Mouse (Mus musculus) heart, embryonic 15.5 days (tissue): ENCODE results near the gene Galnt18. TPM values are rescaled to one million over a fixed set of nuclear protein-coding genes. Genes with fewer than 3 reads are reported as not detected.

Experiments used
- ATAC-seq: fragments of 200-750 bp; cut with Nextera tagmentation; replicated peaks from 2 replicates; pipeline ENCODE4 v1.8.0; 2017; ENCODE audit warnings: low read depth, moderate TSS enrichment; ENCODE audit not compliant: insufficient number of reproducible peaks, insufficient read depth, low FRiP score
- H3K27ac ChIP-seq: fragments of 300-500 bp; sonication (generic); 2 replicates; pipeline ENCODE4 v1.5.1; 2015; ENCODE audit warnings: mild to moderate bottlenecking, inconsistent platforms
- H3K27me3 ChIP-seq: fragments of 300-500 bp; sonication (generic); 2 replicates; pipeline ENCODE4 v1.6.1; 2015; ENCODE audit warnings: inconsistent platforms
- H3K36me3 ChIP-seq: fragments of 300-500 bp; sonication (generic); 2 replicates; pipeline ENCODE4 v1.6.1; 2015; ENCODE audit warnings: mild to moderate bottlenecking, inconsistent platforms
- H3K4me1 ChIP-seq: fragments of 300-500 bp; sonication (generic); replicated peaks from 2 replicates; pipeline ENCODE4 v1.6.1; 2015; ENCODE audit warnings: inconsistent platforms
- H3K4me2 ChIP-seq: fragments of 300-500 bp; sonication (generic); 2 replicates; pipeline ENCODE4 v1.6.1; 2015; ENCODE audit warnings: inconsistent platforms, mild to moderate bottlenecking, moderate library complexity
- H3K4me3 ChIP-seq: fragments of 300-500 bp; sonication (generic); 2 replicates; pipeline ENCODE4 v1.5.1; 2015; ENCODE audit warnings: mild to moderate bottlenecking, inconsistent platforms
- H3K9ac ChIP-seq: fragments of 300-500 bp; sonication (generic); 2 replicates; pipeline ENCODE4 v1.6.1; 2015; ENCODE audit warnings: mild to moderate bottlenecking, inconsistent platforms
- H3K9me3 ChIP-seq: fragments of 300-500 bp; sonication (generic); replicated peaks from 2 replicates; pipeline ENCODE4 v1.6.1; 2016; ENCODE audit warnings: inconsistent platforms
- WGBS: fragments of 180-500 bp; shearing (Covaris S2); methylation state at CpG from one replicate; pipeline ENCODE4 v1.1.7; 2015; ENCODE audit warnings: mixed read lengths; 5-methylcytosine and 5-hydroxymethylcytosine counted together
- polyA plus RNA-seq: library from polyadenylated mRNA; unstranded; fragments of >200 nt; fragmentation: Nextera tagmentation; extraction: Ambion mirVana; gene quantifications from 2 replicates; pipeline ENCODE4 v1.2.1, GENCODE M21; 2015

The Galnt18 gene
- polyA plus RNA-seq, 1 experiment from 2014 or later, result 16.0 TPM

DNA sequence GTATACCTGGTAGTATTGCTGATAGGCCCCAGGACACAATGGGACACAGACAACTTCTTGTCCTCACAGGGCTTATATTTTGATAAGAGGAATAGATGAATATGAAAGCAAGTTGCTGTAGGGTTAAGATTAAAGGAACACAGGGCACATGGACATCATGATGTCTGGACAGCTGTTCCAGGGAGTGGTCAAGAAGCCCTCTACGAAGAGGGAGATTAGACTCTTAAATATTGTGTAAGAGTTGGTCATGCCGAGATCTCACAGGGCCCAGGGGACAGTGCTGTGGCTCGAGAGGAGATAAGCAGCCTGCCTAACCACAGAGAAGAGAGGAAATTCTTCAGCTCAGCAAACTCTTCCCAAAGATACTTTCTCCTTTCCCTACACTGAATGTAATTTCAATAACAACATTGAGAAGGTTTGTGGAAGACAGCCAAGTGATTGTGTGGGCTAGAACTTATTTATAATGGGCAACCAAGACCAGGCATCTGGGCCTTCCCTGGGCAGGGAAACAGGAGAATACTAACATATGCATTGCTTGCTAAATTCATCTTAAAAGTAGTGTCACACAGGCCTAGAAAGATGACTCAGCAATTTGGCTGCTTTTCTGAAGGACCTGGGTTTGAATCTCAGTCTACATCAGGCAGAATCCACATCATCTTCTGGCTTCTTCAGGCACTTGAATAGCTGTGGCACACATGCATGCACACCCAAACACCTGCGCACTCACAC, 178.3 kb downstream of the Galnt18 start:
- WGBS, result 41% methylated on average over 4 of the region's 4 CpGs
- Histone ChIP-seq H3K4me3 (no peak overlapping the region), H3K27ac (no peak overlapping the region), H3K9ac (no peak overlapping the region), H3K36me3 (no peaks in the 10 kb centered on the region), H3K4me2 (no peak overlapping the region), H3K9me3 (no peaks in the 10 kb centered on the region), H3K27me3 (no peaks in the 10 kb centered on the region), H3K4me1 (no peaks in the 10 kb centered on the region)
- no peak for ATAC-seq

DNA sequence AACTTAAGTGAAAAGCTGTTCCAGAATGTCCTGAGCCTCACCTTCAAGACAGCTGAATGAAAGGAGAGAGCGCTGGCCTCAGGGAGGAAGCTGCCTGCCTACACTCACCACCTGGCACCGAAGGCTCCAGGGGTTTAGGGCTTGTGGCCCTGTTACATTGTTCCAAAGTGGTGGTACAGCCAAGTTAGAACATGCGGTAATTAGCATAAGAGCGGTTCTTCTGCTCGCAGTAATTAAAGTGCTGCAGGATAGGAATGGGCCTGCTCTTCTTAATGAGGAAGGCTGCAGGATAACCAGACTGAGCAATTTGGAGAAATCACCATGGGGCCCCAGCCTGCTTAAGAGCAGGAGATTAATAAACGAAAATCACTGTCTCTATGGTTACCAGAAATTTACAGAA, 179.0 kb downstream of the Galnt18 start:
- Histone ChIP-seq H3K9ac (no peak overlapping the region), H3K4me1 (no peaks in the 10 kb centered on the region), H3K4me3 (no peak overlapping the region), H3K4me2 (no peak overlapping the region), H3K27ac (no peak overlapping the region), H3K27me3 (no peaks in the 10 kb centered on the region), H3K36me3 (no peaks in the 10 kb centered on the region), H3K9me3 (no peaks in the 10 kb centered on the region)
- 74% methylated on average over 6 of the region's 6 CpGs for WGBS
- no peak for ATAC-seq

DNA sequence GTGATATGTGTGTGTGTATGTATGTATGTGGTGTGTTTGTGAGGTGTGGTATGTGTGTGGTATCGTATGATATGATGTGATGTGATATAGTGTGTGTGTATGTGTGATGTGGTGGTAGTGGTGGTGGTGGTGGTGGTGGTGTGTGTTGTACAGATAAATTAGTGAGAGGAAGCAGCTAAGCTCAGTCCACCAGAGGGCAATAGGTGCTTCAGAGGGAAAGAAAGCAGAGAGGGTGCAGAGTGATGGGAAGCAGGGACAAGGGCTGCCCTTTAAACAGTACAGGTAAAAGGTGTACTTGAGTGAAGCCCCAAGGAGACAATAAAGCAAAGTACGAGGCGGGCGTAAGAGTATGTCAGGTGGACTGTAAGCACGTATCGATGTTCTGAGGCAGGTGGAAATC, 186.1 kb downstream of the Galnt18 start:
- no peaks in the 10 kb centered on the region for H3K36me3 ChIP-seq
- no peak overlapping the region for H3K4me3 ChIP-seq
- ATAC-seq, result no peak
- 90% methylated on average over 6 of the region's 6 CpGs for WGBS
- no peak overlapping the region for H3K27ac ChIP-seq
- H3K9ac ChIP-seq, result no peak overlapping the region
- no peak overlapping the region for H3K4me2 ChIP-seq
- H3K4me1 ChIP-seq, result peaks cover 7% of the 10 kb centered on the region
- peaks cover 8% of the 10 kb centered on the region for H3K27me3 ChIP-seq
- no peaks in the 10 kb centered on the region for H3K9me3 ChIP-seq

- Histone ChIP-seq H3K4me2 (no peak overlapping the region), H3K36me3 (no peaks in the 10 kb centered on the region), H3K4me3 (no peak overlapping the region), H3K27me3 (0 out of 2 replicates have a peak, but pooled peaks cover 2% of the 10 kb centered on the region), H3K27ac (no peak overlapping the region), H3K9me3 (no peaks in the 10 kb centered on the region), H3K4me1 (peaks cover 12% of the 10 kb centered on the region), H3K9ac (no peak overlapping the region)
- no peak for ATAC-seq
- WGBS, result 67% methylated on average over 5 of the region's 5 CpGs
These were observed 190.2 kb downstream of the Galnt18 start for GRCm38 (mm10) chr7:111589506-111590125.

DNA sequence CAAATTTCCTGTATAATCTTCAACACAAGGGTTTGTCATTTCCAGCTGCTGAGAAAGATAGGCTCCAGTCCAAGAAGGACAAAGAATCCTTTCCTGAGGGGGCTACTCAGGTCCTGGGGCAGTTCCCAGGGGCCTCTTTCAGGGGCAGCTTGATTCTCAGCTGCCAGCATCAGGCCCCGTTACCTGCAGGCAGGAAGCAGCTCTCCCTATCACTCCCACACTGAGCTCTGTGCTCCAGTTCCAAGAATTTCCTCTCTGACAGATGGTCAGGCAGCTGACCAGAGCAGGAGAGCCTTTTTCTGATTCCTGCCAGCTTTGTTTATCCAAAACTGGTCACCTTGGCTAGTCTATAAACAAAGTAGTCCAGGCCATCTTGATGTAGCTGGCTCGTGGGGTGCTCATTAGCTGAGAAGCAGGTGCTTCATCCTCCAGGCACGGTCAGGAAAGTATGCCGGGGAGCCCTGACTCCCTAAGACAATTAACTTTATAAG, 191.4 kb downstream of the Galnt18 start:
- Histone ChIP-seq H3K27me3 (0 out of 2 replicates have a peak, but pooled peaks cover 2% of the 10 kb centered on the region), H3K27ac (no peak overlapping the region), H3K9ac (no peak overlapping the region), H3K4me2 (no peak overlapping the region), H3K36me3 (no peaks in the 10 kb centered on the region), H3K9me3 (no peaks in the 10 kb centered on the region), H3K4me1 (peaks cover 8% of the 10 kb centered on the region), H3K4me3 (no peak overlapping the region)
- ATAC-seq, result peak; percentile 71
- 53% methylated on average over 4 of the region's 4 CpGs for WGBS

- Histone ChIP-seq H3K9me3 (no peaks in the 10 kb centered on the region), H3K4me2 (no peak overlapping the region), H3K27ac (no peak overlapping the region), H3K9ac (no peak overlapping the region), H3K4me3 (no peak overlapping the region), H3K27me3 (no peaks in the 10 kb centered on the region), H3K4me1 (no peaks in the 10 kb centered on the region; the same call in 1 of the 2 replicates), H3K36me3 (no peaks in the 10 kb centered on the region)
- no peak for ATAC-seq
- WGBS, result 72% methylated on average over 6 of the region's 6 CpGs
These were observed 199.2 kb downstream of the Galnt18 start for GRCm38 (mm10) chr7:111580547-111580946.

DNA sequence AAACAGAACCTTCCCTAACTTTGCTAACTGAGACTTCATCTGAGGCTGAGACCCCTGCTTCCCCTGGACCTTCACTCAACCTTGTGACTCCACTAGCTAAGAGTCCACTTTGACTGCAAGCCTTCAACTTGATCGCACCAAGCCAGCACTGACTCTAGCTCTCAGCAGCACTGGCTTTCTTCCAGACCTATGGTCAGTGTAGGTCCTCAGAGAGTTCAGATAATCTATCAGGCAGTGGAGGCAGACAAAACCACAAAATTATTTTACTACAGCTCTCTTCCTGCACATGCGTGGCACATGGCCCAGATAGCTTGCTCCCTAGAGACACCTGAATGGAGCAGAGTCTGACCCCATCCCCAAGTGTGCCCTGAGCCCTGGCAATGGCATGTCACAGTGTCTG, 204.7 kb downstream of the Galnt18 start:
- Histone ChIP-seq H3K9ac (no peak overlapping the region), H3K4me3 (no peak overlapping the region), H3K27ac (no peak overlapping the region), H3K4me2 (no peak overlapping the region), H3K4me1 (peaks cover 7% of the 10 kb centered on the region), H3K9me3 (no peaks in the 10 kb centered on the region), H3K36me3 (no peaks in the 10 kb centered on the region), H3K27me3 (peaks cover 6% of the 10 kb centered on the region; the same call in 1 of the 2 replicates)
- 0 out of 2 replicates have a peak, but pooled peaks have one; percentile 27 for ATAC-seq
- 32% methylated on average over 2 of the region's 2 CpGs for WGBS

DNA sequence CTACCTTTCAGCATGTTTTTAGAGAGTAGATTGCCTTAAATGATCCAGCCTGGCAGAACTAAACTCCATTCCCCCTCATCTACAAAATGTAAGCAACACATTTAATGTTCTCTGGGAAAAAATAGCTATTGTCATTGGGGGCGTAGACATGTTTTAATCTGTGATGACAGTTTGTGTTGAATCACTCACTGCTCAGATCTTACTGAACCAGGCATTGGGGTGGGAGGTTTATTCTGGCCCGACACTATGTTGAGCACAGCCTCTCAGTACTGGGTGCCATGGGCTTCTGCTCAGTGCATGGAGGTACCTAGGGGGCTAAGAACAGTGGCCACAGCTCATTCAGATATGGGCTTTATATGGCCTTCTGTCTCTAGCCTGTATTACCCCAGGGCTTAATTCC, 207.4 kb downstream of the Galnt18 start:
- Histone ChIP-seq H3K4me1 (peaks cover 7% of the 10 kb centered on the region), H3K27ac (no peak overlapping the region), H3K4me2 (no peak overlapping the region), H3K9me3 (no peaks in the 10 kb centered on the region), H3K36me3 (no peaks in the 10 kb centered on the region), H3K27me3 (peaks cover 6% of the 10 kb centered on the region; the same call in 1 of the 2 replicates), H3K4me3 (no peak overlapping the region), H3K9ac (no peak overlapping the region)
- ATAC-seq, result no peak
- 75% methylated on average over 2 of the region's 2 CpGs for WGBS

DNA sequence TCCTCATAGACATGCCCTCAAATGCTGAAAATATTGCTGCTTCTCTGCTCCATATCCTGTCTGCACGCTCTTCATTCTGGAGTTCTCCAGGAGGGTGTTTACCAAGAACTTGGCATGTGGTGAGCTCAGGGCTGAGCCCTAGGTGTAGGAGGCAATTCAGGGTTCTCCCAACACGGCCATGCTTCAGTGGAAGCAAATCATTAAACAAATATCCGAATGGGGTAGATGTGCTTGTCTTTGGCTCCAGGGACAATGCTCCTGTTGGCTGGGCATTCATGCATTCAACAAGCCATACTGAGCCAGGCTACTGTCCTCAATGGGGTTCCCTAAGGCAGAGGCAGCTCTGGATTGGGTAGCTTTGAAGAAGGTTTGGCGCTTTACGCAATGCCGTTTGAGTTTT, 212.9 kb downstream of the Galnt18 start:
- no peak for ATAC-seq
- no peak overlapping the region for H3K4me2 ChIP-seq
- WGBS, result 77% methylated on average over 6 of the region's 6 CpGs

GRCm38 (mm10) chr7:111563316-111564110, 216.3 kb downstream of the Galnt18 start:
- Histone ChIP-seq H3K36me3 (no peaks in the 10 kb centered on the region), H3K4me1 (no peaks in the 10 kb centered on the region), H3K4me2 (no peak overlapping the region), H3K9me3 (no peaks in the 10 kb centered on the region), H3K9ac (no peak overlapping the region), H3K27ac (no peak overlapping the region), H3K4me3 (no peak overlapping the region), H3K27me3 (no peaks in the 10 kb centered on the region)
- 72% methylated on average over 9 of the region's 9 CpGs for WGBS
- no peak for ATAC-seq

More for the DNA sequence above, 212.9 kb downstream of the Galnt18 start:
- Histone ChIP-seq H3K36me3 (no peaks in the 10 kb centered on the region), H3K27me3 (no peaks in the 10 kb centered on the region), H3K4me3 (no peak overlapping the region), H3K4me1 (no peaks in the 10 kb centered on the region), H3K9ac (no peak overlapping the region), H3K9me3 (no peaks in the 10 kb centered on the region), H3K27ac (no peak overlapping the region)

DNA sequence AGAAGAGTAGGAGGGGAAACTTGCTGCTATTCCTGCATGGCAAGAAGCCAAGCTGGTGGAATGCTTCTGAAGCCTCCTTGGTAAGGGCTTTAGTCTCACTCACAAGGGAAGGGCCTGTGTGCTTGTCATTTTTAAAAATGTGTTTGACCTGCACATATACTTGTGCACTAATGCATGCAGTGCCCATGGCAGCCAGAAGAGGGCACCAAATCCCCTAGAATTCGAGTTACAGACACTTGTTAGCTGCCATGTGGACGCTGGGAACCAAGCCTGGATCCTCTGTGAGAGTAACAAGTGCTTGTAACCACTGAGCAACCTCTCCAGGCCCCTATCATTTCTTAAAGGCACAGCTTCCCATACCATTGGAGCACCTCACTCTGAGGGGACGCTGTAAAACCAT, 219.7 kb downstream of the Galnt18 start:
- H3K4me2 ChIP-seq, result no peak overlapping the region
- no peak overlapping the region for H3K9ac ChIP-seq
- H3K4me3 ChIP-seq, result no peak overlapping the region
- no peaks in the 10 kb centered on the region for H3K27me3 ChIP-seq
- H3K9me3 ChIP-seq, result no peaks in the 10 kb centered on the region
- ATAC-seq, result no peak
- H3K27ac ChIP-seq, result no peak overlapping the region
- 71% methylated on average over 3 of the region's 3 CpGs for WGBS
- no peaks in the 10 kb centered on the region for H3K4me1 ChIP-seq
- no peaks in the 10 kb centered on the region for H3K36me3 ChIP-seq
